Mouse (Mus musculus) limb, embryonic 13.5 days (tissue): ENCODE data around the gene Dctn1. TPM values are rescaled to one million over a fixed set of nuclear protein-coding genes. Genes with fewer than 3 reads are reported as not detected.

ENCODE experiments used
- ATAC-seq: fragments of 200-750 bp; cut with Nextera tagmentation; 2 replicates; pipeline ENCODE4 v1.8.0; 2017; ENCODE audit warnings: low read depth, moderate number of reproducible peaks, moderate TSS enrichment; ENCODE audit not compliant: low FRiP score
- H3K27ac ChIP-seq: fragments of 300-500 bp; sonication (generic); 2 replicates; pipeline ENCODE4 v1.5.1; 2015; ENCODE audit warnings: inconsistent platforms, mild to moderate bottlenecking, moderate library complexity
- H3K27me3 ChIP-seq: fragments of 300-500 bp; sonication (generic); 2 replicates; pipeline ENCODE4 v1.6.1; 2015; ENCODE audit warnings: mild to moderate bottlenecking, inconsistent platforms
- H3K36me3 ChIP-seq: fragments of 300-500 bp; sonication (generic); 2 replicates; pipeline ENCODE4 v1.6.1; 2015; ENCODE audit warnings: inconsistent platforms, mild to moderate bottlenecking, moderate library complexity
- H3K4me1 ChIP-seq: fragments of 300-500 bp; sonication (generic); 2 replicates; pipeline ENCODE4 v1.6.1; 2015; ENCODE audit warnings: inconsistent platforms
- H3K4me2 ChIP-seq: fragments of 300-500 bp; sonication (generic); replicated peaks from 2 replicates; pipeline ENCODE4 v1.6.1; 2015; ENCODE audit warnings: inconsistent platforms, mild to moderate bottlenecking, moderate library complexity
- H3K4me3 ChIP-seq: fragments of 300-500 bp; sonication (generic); 2 replicates; pipeline ENCODE4 v1.5.1; 2015; ENCODE audit warnings: moderate library complexity, mild to moderate bottlenecking, inconsistent platforms
- H3K9ac ChIP-seq: fragments of 300-500 bp; sonication (generic); 2 replicates; pipeline ENCODE4 v1.6.1; 2015; ENCODE audit warnings: mild to moderate bottlenecking, inconsistent platforms
- H3K9me3 ChIP-seq: fragments of 300-500 bp; sonication (generic); 2 replicates; pipeline ENCODE4 v1.6.1; 2016; ENCODE audit warnings: inconsistent platforms
- WGBS: fragments of 180-500 bp; shearing (Covaris S2); methylation state at CpG from one replicate; pipeline ENCODE4 v1.1.7; 2015; 5-methylcytosine and 5-hydroxymethylcytosine counted together
- polyA plus RNA-seq: library from polyadenylated mRNA; unstranded; fragments of >200 nt; fragmentation: Nextera tagmentation; extraction: Ambion mirVana; gene quantifications from 2 replicates; pipeline ENCODE4 v1.2.1, GENCODE M21; 2015

Dctn1 gene
- polyA plus RNA-seq, 1 experiment from 2014 or later: 90.3 TPM

DNA sequence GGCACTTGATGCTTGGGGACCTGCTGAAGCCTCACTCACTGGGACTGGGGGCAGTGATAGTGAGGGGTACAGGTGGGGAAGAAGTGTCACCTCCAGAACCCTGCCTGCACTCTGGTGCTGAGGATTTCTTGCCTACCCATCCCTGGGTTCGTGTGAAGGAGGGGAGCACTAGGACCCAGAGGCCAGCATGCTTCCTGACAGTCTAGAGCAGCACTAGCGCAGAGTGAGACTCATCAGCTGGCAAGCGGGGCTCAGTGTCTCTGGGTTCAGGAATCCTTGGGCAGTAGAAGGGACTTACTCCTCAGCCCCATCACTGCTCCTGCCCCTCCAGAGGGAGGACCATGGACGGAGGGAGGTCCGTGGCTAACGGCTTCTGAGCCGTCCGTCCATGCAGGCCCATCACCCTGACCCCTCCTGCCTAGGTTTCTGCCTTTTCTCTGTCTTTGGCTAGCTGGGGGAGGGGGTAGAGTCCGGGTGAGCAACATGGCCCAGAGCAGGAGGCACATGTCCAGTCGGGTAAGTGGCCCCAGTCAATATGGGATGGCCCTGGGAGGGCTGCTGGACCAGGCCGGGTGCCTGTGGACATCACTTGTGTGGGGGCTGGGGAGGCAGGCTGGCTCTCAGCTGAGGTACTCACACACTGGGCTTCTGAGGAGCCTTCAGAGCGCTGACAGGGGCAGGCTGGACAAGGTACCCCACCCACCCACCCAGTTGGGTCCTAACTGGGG, 13.8 kb downstream of the Dctn1 start:
- Histone ChIP-seq H3K27ac (no peak overlapping the region), H3K4me2 (peak overlapping the region; percentile 67)
- ATAC-seq: peak; percentile 34; the same call in 1 of the 2 replicates

DNA sequence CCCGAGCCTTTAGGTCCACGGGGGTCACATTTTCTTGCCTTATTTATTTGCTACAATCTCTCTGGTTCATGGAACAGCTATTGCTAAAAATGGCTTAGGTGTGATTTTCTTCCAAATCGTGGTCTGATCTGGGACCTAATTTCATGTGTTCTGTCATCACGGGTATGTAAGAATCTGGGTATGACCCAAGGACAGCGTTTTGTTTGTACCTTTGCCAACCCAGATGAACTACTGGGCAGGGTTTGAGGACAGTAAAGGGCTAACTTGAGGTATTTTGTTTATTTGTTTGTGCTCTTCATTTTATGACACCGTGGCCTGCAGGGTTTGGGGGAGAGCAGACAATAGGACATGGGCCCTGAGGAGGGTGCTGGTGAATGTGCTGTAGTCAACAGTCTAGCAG, 14.9 kb downstream of the Dctn1 start:
- no peak overlapping the region for H3K4me3 ChIP-seq
- peaks cover 41% of the 10 kb centered on the region for H3K36me3 ChIP-seq
- ATAC-seq: no peak
- 68% methylated on average over 6 of the region's 6 CpGs for WGBS
- no peak overlapping the region for H3K9ac ChIP-seq
- no peak overlapping the region for H3K27ac ChIP-seq
- H3K9me3 ChIP-seq: no peaks in the 10 kb centered on the region
- no peaks in the 10 kb centered on the region for H3K27me3 ChIP-seq
- H3K4me2 ChIP-seq: no peak overlapping the region
- peaks cover 18% of the 10 kb centered on the region for H3K4me1 ChIP-seq

More for the DNA sequence above, 13.8 kb downstream of the Dctn1 start:
- peak overlapping the region; percentile 68 for H3K9ac ChIP-seq
- WGBS: 24% methylated on average over 12 of the region's 12 CpGs
- peaks cover 14% of the 10 kb centered on the region for H3K4me1 ChIP-seq
- no peaks in the 10 kb centered on the region for H3K9me3 ChIP-seq
- H3K27me3 ChIP-seq: no peaks in the 10 kb centered on the region
- H3K4me3 ChIP-seq: peak overlapping the region; percentile 36
- H3K36me3 ChIP-seq: peaks cover 37% of the 10 kb centered on the region

DNA sequence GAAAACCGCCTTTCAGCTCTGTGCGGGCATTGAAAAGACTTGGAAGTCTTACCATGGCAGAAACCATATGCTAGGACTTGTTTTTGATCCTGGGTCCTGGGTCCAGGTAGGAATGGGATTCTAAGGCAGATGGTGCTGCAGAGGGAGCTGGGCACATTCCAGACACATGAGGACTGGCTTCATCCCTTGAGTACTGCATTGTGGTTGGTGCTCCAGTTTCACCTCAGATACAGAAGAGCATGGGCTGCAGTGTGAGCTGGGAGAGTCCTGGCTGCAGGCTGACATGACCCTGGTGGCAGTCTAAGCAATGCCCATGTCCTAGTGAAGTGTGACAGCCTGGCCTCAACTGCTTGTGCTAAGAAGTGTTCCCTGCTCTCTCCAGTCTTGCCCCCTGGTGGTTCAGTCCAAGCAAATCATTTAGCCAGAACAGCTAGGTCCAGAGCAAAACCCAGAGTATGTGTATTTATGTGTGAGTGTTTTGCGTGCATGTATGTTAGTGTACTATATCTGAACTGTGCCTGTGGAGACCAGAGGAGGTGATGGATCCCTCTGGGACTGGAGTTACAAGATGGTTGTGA, 19.2 kb downstream of the Dctn1 start:
- no peak overlapping the region for H3K9ac ChIP-seq
- no peak for ATAC-seq
- no peak overlapping the region for H3K4me3 ChIP-seq
- H3K36me3 ChIP-seq: peaks cover 58% of the 10 kb centered on the region
- no peak overlapping the region for H3K4me2 ChIP-seq
- H3K4me1 ChIP-seq: peaks cover 28% of the 10 kb centered on the region
- no peaks in the 10 kb centered on the region for H3K9me3 ChIP-seq
- no peak overlapping the region for H3K27ac ChIP-seq
- 86% methylated on average over 3 of the region's 3 CpGs for WGBS
- H3K27me3 ChIP-seq: no peaks in the 10 kb centered on the region

DNA sequence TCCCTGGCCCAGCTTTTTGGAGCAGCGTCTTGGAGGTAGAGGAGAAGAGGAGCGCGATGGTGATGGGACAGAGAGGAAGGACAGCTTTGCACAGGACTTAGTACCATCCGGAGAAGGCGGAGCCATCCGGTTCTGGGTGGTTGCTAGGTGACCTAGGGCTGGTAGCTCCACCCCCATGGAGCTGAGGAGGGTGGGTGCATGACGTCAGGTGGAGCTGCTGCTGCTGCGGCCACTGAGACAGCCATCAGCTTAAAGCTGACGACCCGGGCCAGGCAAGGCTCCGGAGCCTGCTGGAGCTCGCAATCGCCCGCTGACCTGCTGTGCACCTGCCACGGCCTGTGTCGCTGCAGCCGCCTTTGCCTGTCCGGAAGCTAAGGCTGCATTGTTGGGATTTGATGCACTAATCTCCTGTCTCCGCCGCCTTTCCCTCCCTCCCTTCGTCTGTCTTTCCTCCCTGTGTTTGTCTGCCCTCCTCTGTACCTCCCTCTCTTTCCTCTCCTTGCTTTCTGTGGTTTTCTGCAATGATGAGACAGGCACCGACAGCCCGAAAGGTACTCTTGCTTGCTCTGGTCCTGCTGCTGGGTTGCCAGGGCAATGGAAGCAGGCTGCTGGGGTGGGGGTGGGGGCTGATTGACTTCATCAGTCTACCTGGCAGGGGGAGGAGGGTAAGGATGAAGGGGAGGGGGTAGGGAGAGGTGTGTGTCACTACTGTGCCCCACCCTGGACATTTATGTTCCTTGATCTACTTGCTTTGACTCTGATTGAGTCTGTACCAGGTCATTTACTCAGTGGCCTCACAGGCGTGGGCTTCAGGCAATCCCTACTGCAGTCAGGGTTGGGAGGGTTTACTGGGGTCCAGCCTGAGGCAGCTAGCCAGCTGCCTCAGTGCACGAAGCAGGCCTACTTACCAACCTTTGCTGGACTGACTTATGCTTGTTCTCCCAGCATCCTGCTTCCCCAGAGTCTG, 20.5 kb downstream of the Dctn1 start:
- peak overlapping the region; percentile 62 for H3K4me2 ChIP-seq
- H3K36me3 ChIP-seq: peaks cover 70% of the 10 kb centered on the region
- ATAC-seq: peak; percentile 78; the same call in 1 of the 2 replicates
- H3K4me1 ChIP-seq: peaks cover 25% of the 10 kb centered on the region
- peak overlapping the region; percentile 32 for H3K4me3 ChIP-seq
- H3K9ac ChIP-seq: peak overlapping the region; percentile 62
- no peaks in the 10 kb centered on the region for H3K9me3 ChIP-seq
- H3K27me3 ChIP-seq: no peaks in the 10 kb centered on the region
- WGBS: 7% methylated on average over 25 of the region's 25 CpGs
- H3K27ac ChIP-seq: no peak overlapping the region; the same call in 1 of the 2 replicates

DNA sequence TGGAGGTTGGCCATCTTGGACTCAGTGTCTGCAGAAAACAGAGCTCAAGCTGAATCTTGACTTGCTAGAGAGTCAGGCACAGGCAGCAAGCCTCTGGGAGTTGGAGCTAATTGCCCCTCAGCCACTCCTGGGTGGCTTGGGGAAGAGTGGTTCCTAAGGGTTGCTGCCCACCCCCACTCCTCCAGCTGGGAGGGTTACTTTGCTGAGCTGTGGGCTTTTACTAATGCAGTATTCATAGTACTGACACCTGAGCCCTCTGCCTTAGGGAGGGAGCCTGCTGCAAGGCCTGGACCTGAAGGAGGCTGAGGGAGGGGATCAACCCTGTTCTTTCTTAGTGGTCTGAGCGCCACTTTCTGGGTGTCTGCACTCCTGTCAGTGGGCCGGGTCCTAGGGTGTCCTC, 21.2 kb downstream of the Dctn1 start:
- Histone ChIP-seq H3K9ac (peak overlapping the region; percentile 62; the same call in 1 of the 2 replicates), H3K4me1 (peaks cover 25% of the 10 kb centered on the region), H3K4me2 (0 out of 2 replicates have a peak overlapping the region, but pooled peaks have one; percentile 3), H3K27me3 (no peaks in the 10 kb centered on the region), H3K36me3 (peaks cover 78% of the 10 kb centered on the region), H3K4me3 (no peak overlapping the region), H3K27ac (peak overlapping the region; percentile 6; the same call in 1 of the 2 replicates), H3K9me3 (no peaks in the 10 kb centered on the region)
- ATAC-seq: no peak
- WGBS: 60% methylated on average over 2 of the region's 2 CpGs

DNA sequence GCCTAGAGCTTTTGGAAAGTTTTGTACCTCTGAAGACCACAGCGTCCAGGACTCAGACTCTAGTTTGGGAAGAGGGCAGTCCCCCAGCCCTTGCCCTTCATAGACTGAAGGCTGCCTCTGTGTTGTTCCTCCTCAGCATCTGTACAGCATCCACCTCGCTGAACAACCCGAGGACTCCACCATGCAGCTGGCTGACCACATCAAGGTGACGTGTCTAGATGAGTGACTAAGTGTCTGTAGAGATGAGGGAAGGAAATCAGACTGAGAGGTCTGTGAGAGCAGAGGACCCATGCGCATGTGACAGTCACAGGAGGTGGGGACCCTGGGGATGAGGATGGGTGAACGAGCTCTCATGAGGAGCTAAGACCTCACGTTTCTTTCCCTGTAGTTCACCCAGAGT, 27.9 kb downstream of the Dctn1 start:
- Histone ChIP-seq H3K4me2 (no peak overlapping the region), H3K9ac (no peak overlapping the region), H3K4me3 (no peak overlapping the region), H3K9me3 (no peaks in the 10 kb centered on the region), H3K27ac (no peak overlapping the region), H3K4me1 (no peaks in the 10 kb centered on the region), H3K27me3 (no peaks in the 10 kb centered on the region), H3K36me3 (peaks cover 100% of the 10 kb centered on the region)
- no peak for ATAC-seq
- WGBS: 90% methylated on average over 7 of the region's 7 CpGs

DNA sequence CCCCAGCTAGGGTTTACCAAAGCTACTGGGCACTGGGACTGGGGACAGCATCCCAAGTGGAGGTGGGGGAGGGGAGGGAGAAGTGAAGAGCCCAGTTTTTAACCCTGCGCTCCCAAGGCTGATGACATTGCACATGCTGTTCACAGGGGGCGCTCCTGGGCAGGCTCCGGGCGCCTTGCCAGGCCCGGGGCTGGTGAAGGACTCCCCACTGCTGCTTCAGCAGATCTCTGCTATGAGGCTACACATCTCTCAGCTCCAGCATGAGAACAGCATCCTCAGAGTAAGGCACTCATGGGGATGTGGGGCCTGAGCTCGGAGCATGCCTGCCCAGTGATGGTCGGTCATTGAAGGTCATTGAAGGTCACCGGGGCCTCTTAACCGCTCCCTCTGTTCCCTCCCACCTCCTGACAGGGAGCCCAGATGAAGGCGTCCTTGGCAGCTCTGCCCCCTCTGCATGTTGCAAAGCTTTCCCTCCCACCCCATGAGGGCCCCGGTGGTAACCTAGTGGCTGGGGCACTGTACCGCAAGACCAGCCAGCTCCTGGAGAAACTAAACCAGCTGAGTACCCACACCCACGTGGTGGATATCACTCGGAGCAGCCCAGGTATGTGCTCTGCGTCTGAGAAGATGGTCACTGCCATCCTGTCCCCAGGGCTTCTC, 31.8 kb downstream of the Dctn1 start:
- Histone ChIP-seq H3K27me3 (no peaks in the 10 kb centered on the region), H3K9me3 (no peaks in the 10 kb centered on the region), H3K4me2 (no peak overlapping the region), H3K4me1 (no peaks in the 10 kb centered on the region), H3K9ac (no peak overlapping the region), H3K4me3 (no peak overlapping the region), H3K27ac (no peak overlapping the region), H3K36me3 (peaks cover 86% of the 10 kb centered on the region)
- 46% methylated on average over 15 of the region's 15 CpGs for WGBS
- ATAC-seq: no peak

DNA sequence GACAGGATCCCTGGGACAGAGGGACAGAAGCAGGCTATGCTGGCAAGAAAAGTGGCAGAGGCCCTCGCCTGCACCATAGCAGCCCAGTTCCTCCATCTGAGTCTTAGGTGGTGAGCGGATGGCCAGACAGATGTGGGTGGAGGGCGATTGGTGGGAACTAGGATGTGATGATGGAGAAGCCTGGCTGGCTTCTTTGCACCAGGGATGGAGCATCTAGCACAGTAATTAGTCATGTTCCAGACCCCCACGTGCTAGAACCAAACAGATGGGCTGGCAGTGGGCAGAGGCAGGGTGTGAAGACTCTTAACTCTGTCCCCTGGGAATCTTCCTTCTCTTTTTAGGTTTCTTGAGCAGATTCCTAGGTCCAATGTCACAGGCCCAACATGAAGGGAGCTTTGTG, 37.6 kb downstream of the Dctn1 start:
- no peak overlapping the region for H3K4me3 ChIP-seq
- ATAC-seq: no peak
- 74% methylated on average over 4 of the region's 4 CpGs for WGBS

DNA sequence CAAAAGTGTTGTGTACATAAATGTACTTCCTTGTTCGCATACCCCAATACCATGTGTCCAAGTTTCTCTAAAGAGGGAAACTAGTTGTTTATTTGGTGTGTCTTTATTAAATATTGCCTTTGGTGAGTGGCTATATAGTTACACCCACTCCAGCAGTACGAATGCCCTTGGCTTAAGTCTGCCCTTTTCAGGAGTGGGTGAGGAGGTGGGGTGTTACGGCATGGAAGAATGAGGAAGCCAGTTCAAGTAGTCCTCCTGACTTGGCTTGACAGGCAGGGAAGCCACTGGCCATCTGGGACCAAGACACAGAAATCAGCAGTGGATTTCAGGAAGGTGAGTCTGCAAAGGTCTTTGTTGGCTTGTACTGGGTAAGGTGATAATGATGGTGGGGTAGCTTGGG, 40.1 kb downstream of the Dctn1 start:
- no peaks in the 10 kb centered on the region for H3K27me3 ChIP-seq
- no peak overlapping the region for H3K4me3 ChIP-seq
- H3K4me2 ChIP-seq: no peak overlapping the region
- no peak overlapping the region for H3K9ac ChIP-seq
- no peak overlapping the region for H3K27ac ChIP-seq
- no peak for ATAC-seq
- 89% methylated on average over 3 of the region's 3 CpGs for WGBS
- H3K36me3 ChIP-seq: peaks cover 4% of the 10 kb centered on the region
- no peaks in the 10 kb centered on the region for H3K9me3 ChIP-seq
- peaks cover 7% of the 10 kb centered on the region for H3K4me1 ChIP-seq

More for the DNA sequence above, 37.6 kb downstream of the Dctn1 start:
- Histone ChIP-seq H3K4me2 (no peak overlapping the region), H3K27me3 (no peaks in the 10 kb centered on the region), H3K9ac (no peak overlapping the region), H3K36me3 (peaks cover 28% of the 10 kb centered on the region), H3K4me1 (no peaks in the 10 kb centered on the region), H3K27ac (no peak overlapping the region), H3K9me3 (no peaks in the 10 kb centered on the region)

DNA sequence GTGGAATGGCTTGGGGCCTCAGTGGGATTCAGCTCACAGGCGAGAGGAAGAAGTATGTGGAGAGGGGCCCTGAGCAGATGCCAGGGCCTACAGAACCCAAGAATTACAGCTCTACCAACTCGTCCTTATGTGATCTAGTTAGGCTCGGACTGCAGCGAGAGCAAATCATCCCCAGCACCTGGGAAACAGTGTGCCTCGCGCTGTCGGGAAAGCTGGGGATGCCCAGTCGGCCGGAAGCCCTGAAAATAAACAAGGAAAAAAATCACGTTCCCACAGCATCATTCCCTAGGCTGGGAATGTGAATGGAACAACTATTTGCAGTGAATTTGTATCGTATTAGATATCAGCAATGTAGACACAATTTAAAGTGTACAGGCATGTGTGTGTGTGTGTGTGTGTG, 40.6 kb downstream of the Dctn1 start:
- 77% methylated on average over 11 of the region's 11 CpGs for WGBS
- no peaks in the 10 kb centered on the region for H3K27me3 ChIP-seq
- no peak for ATAC-seq
- no peaks in the 10 kb centered on the region; the same call in 1 of the 2 replicates for H3K36me3 ChIP-seq
- H3K27ac ChIP-seq: no peak overlapping the region
- H3K4me3 ChIP-seq: no peak overlapping the region
- H3K9me3 ChIP-seq: no peaks in the 10 kb centered on the region
- peaks cover 7% of the 10 kb centered on the region for H3K4me1 ChIP-seq
- H3K4me2 ChIP-seq: no peak overlapping the region
- H3K9ac ChIP-seq: no peak overlapping the region

DNA sequence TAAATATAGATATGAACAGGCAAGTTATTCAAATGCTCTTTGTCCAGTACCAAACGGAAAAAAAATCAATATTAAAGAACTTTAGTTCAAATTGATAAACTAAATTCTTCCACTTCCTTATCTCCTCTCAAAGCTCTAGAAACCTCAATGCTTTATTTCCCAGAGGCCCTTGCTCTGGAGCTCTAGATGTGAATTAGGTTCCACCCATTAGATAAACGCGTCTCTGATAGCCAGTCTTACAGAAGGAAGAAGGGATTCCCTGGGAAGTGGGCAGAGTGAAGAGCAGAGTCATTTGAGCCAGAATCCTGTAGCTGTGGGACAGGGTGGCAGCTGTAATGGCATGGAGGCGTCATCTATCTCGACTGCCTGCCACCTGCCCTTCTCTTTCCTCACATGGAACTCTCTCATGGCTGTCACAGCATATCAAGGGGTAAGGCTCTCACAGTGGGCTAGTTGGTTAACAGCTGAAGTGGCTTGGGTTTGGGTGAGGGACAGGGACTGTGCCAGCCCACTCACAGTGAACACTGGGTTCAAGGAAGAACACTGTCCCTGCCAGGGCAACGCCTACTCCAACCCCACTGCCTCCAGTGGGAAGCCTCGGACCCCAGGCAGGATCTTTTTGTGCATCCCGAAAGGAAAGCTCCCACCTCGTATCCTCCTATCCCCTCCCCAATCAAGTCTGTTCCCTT, 41.8 kb downstream of the Dctn1 start:
- no peak for ATAC-seq
- H3K4me3 ChIP-seq: no peak overlapping the region
- H3K27me3 ChIP-seq: no peaks in the 10 kb centered on the region
- H3K4me1 ChIP-seq: peaks cover 11% of the 10 kb centered on the region
- H3K4me2 ChIP-seq: no peak overlapping the region
- H3K36me3 ChIP-seq: no peaks in the 10 kb centered on the region
- no peak overlapping the region for H3K27ac ChIP-seq
- no peaks in the 10 kb centered on the region for H3K9me3 ChIP-seq
- 74% methylated on average over 9 of the region's 9 CpGs for WGBS
- H3K9ac ChIP-seq: no peak overlapping the region
